Mouse (Mus musculus) spleen, embryonic (tissue): Measurements from ENCODE around the gene Gm28230.

Source experiments
- CTCF ChIA-PET: fragments of 350-600 bp; sonication (Branson Sonifier 250); formaldehyde crosslinking; loops from one replicate; lab custom pipeline; 2022; lab: Charles Lee

The Gm28230 gene

DNA sequence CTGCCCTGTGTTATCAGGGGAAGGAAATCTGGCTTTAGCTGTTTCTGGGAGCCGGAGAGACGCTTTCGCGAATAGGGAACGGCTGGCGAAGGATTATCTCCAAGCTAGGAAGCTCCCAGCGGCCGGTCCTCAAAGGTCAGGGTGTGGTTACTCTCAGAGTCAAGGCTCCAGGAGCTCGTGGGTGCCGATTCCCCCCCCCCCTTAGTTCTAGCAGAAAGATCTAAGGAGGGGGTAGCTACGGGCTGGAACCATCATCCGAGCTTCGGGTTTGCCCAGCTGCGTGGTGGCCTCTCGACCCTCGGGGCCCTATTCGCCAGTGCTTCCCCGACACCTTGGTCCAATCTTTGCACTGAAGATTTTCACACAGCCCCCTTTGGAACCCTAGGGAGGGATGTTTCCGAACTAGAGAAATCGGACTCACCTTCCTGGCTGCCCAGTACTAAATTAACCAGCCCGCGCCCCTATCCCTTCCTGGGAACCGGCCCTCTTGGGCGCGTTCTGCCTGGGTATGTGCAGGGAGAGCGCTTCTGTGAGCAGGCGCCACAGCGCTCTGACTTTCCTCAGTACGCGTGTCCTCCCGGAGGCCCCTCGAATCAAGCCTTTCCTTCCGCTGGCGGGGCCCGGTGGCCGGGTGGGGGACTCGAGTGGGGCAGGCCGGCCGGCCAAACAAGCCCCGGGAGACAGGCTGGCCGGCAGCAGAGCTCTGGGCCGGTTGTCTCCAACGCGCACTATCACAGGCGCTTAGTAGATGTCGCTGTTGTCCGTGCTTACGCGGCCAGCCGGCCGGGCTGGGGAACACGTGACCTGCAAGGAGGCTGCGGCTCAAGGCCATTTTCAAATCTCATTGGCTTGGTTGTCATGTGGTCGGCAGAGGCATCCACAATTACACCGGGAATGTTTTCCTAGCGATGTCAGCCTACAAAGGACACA, 35.2 kb upstream of the Gm28230 start, which contains the start of gene Hoxd10:
Gene Hoxd10, plus strand, starts transcription at position 903 of the 930 bp plus-strand sequence.
- CTCF ChIA-PET, result no interaction called here

DNA sequence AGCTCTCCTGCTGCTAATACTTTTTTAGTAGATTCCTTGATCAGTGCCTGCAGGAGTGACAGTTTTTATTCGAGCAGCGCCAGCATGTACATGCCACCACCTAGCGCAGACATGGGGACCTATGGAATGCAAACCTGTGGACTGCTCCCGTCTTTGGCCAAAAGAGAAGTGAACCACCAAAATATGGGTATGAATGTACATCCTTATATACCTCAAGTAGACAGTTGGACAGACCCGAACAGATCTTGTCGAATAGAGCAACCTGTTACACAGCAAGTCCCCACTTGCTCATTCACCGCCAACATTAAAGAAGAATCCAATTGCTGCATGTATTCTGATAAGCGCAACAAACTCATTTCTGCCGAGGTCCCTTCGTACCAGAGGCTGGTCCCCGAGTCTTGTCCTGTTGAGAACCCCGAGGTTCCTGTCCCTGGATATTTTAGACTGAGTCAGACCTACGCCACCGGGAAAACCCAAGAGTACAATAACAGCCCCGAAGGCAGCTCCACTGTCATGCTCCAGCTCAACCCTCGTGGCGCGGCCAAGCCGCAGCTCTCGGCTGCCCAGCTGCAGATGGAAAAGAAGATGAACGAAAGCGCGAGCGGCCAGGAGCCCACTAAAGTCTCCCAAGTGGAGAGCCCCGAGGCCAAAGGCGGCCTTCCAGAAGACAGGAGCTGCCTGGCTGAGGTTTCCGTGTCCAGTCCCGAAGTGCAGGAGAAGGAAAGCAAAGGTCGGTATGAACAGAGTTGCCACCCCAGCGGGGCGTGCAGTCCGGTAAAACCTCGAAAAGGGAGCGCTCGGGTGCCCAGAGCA, 34.3 kb upstream of the Gm28230 start:
- CTCF ChIA-PET, result no interaction called here

GRCm38 (mm10) chr2:74692808-74693431, 33.6 kb upstream of the Gm28230 start:
- CTCF ChIA-PET, result no interaction called here

GRCm38 (mm10) chr2:74693432-74693827, 33.1 kb upstream of the Gm28230 start:
- CTCF ChIA-PET, result no interaction called here

GRCm38 (mm10) chr2:74694066-74694465, 32.5 kb upstream of the Gm28230 start:
- CTCF ChIA-PET, result no interaction called here

- CTCF ChIA-PET, result no interaction called here
Observed at GRCm38 (mm10) chr2:74695383-74695782, 31.1 kb upstream of the Gm28230 start.

GRCm38 (mm10) chr2:74695813-74696430, 30.6 kb upstream of the Gm28230 start:
- CTCF ChIA-PET, result no interaction called here

- CTCF ChIA-PET, result no interaction called here
Observed at GRCm38 (mm10) chr2:74696442-74697335, 29.8 kb upstream of the Gm28230 start.

DNA sequence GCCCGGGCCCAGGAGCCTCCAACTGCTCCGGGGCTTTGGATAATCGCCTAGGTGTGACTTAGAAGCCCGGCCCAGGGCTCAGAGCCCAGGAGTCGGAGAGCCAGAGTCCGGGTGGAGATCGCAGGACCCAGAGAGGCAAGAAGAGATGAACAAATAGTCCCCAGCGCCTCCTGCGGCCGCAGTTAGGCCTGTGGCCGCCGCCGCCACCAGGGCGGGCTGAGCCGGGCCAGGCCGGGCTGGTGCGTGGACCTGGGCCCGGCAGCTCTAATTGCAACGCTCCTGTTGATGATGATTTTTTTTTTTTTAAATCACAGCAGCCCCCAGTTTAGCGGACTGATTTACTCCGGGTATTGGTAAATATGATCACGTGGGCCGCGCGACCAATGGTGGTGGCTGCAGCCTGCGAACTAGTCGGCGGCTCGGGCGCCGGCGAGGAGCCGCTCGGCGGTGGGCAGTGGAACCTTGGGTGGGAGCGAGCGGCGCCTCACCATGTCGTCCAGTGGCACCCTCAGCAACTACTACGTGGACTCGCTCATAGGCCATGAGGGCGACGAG, 28.9 kb upstream of the Gm28230 start, which contains the start of gene Hoxd9:
Gene Hoxd9, plus strand, starts transcription at position 161 of the 555 bp plus-strand sequence.
- CTCF ChIA-PET, result no interaction called here

GRCm38 (mm10) chr2:74698201-74699052, 28.1 kb upstream of the Gm28230 start:
- CTCF ChIA-PET, result interaction anchor here (0.7 kb wide), 1 partner anchor 249 kb away, joined by 3 read pairs; no protein-coding TSS in a partner anchor

- CTCF ChIA-PET, result interaction anchor here (0.7 kb wide), 1 partner anchor 250 kb away, joined by 3 read pairs; no protein-coding TSS in a partner anchor
Observed at GRCm38 (mm10) chr2:74699053-74699430, 27.5 kb upstream of the Gm28230 start.

GRCm38 (mm10) chr2:74699664-74700545, 26.6 kb upstream of the Gm28230 start:
- CTCF ChIA-PET, result no interaction called here

GRCm38 (mm10) chr2:74700546-74701112, 25.9 kb upstream of the Gm28230 start:
- CTCF ChIA-PET, result interaction anchor here (0.6 to 0.9 kb wide), 3 partner anchors 263 to 1750 kb away, joined by 4 to 7 read pairs (median 6); no protein-coding TSS in a partner anchor

- CTCF ChIA-PET, result interaction anchor here (0.7 kb wide), 1 partner anchor 1758 kb away, joined by 4 read pairs; no protein-coding TSS in a partner anchor
Observed at GRCm38 (mm10) chr2:74701949-74702819, 24.3 kb upstream of the Gm28230 start.

GRCm38 (mm10) chr2:74702820-74703219, 23.7 kb upstream of the Gm28230 start:
- CTCF ChIA-PET, result no interaction called here

GRCm38 (mm10) chr2:74703317-74703716, 23.2 kb upstream of the Gm28230 start:
- CTCF ChIA-PET, result no interaction called here
